Mouse (Mus musculus) liver, embryonic 15.5 days (tissue): Measurements from ENCODE around the gene Nrxn3. TPM values are rescaled to one million over a fixed set of nuclear protein-coding genes. Genes with fewer than 3 reads are reported as not detected.

Experiments used
- ATAC-seq: fragments of 200-750 bp; cut with Nextera tagmentation; 2 replicates; pipeline ENCODE4 v1.8.0; 2017; ENCODE audit warnings: moderate number of reproducible peaks, mild to moderate bottlenecking, moderate library complexity; ENCODE audit not compliant: insufficient read depth
- H3K27ac ChIP-seq: fragments of 300-500 bp; sonication (generic); replicated peaks from 2 replicates; pipeline ENCODE4 v1.5.1; 2015; ENCODE audit warnings: mild to moderate bottlenecking, inconsistent platforms
- H3K27me3 ChIP-seq: fragments of 300-500 bp; sonication (generic); 2 replicates; pipeline ENCODE4 v1.6.1; 2015; ENCODE audit warnings: mild to moderate bottlenecking, inconsistent platforms
- H3K36me3 ChIP-seq: fragments of 300-500 bp; sonication (generic); replicated peaks from 2 replicates; pipeline ENCODE4 v1.6.1; 2015; ENCODE audit warnings: moderate library complexity, mild to moderate bottlenecking, inconsistent platforms
- H3K4me1 ChIP-seq: fragments of 300-500 bp; sonication (generic); replicated peaks from 2 replicates; pipeline ENCODE4 v1.6.1; 2015; ENCODE audit warnings: inconsistent platforms
- H3K4me2 ChIP-seq: fragments of 300-500 bp; sonication (generic); 2 replicates; pipeline ENCODE4 v1.6.1; 2015; ENCODE audit warnings: moderate library complexity, mild to moderate bottlenecking, inconsistent platforms
- H3K4me3 ChIP-seq: fragments of 300-500 bp; sonication (generic); replicated peaks from 2 replicates; pipeline ENCODE4 v1.5.1; 2015; ENCODE audit warnings: mild to moderate bottlenecking, inconsistent platforms
- H3K9ac ChIP-seq: fragments of 300-500 bp; sonication (generic); 2 replicates; pipeline ENCODE4 v1.6.1; 2015; ENCODE audit warnings: moderate library complexity, mild to moderate bottlenecking, inconsistent platforms
- H3K9me3 ChIP-seq: fragments of 300-500 bp; sonication (generic); replicated peaks from 2 replicates; pipeline ENCODE4 v1.6.1; 2016; ENCODE audit warnings: inconsistent platforms
- WGBS: fragments of 180-500 bp; shearing (Covaris S2); methylation state at CpG from one replicate; pipeline ENCODE4 v1.1.7; 2015; ENCODE audit warnings: mixed read lengths; ENCODE audit not compliant: insufficient replicate concordance; 5-methylcytosine and 5-hydroxymethylcytosine counted together
- polyA plus RNA-seq: library from polyadenylated mRNA; unstranded; fragments of >200 nt; fragmentation: Nextera tagmentation; extraction: Ambion mirVana; gene quantifications from 2 replicates; pipeline ENCODE4 v1.2.1, GENCODE M21; 2015

Gene Nrxn3
- 0.33 and 0.38 TPM in 2 replicates for polyA plus RNA-seq

- no peaks in the 10 kb centered on the region for H3K9me3 ChIP-seq
- H3K27ac ChIP-seq: no peak within 1 kb of the TSS
- H3K36me3 ChIP-seq: no peaks in the 10 kb centered on the region
- H3K9ac ChIP-seq: no peak within 1 kb of the TSS
- H3K4me3 ChIP-seq: no peak within 1 kb of the TSS
- H3K4me2 ChIP-seq: no peak within 1 kb of the TSS
- ATAC-seq: no peak
- no peaks in the 10 kb centered on the region for H3K4me1 ChIP-seq
- no peaks in the 10 kb centered on the region for H3K27me3 ChIP-seq
- WGBS: 4% methylated on average over 9 of the region's 9 CpGs
Measured at GRCm38 (mm10) chr12:88722691-88723070, at the start of gene Nrxn3. Gene Nrxn3, plus strand, starts transcription at chr12:88722876.

GRCm38 (mm10) chr12:88704159-88704846 is 18.4 kb upstream of the Nrxn3 start:
- no peaks in the 10 kb centered on the region for H3K27me3 ChIP-seq
- H3K4me1 ChIP-seq: no peaks in the 10 kb centered on the region
- H3K4me3 ChIP-seq: no peak overlapping the region
- no peaks in the 10 kb centered on the region for H3K36me3 ChIP-seq
- no peak overlapping the region for H3K4me2 ChIP-seq
- ATAC-seq: no peak
- H3K9ac ChIP-seq: no peak overlapping the region
- 61% methylated on average over 10 of the region's 10 CpGs for WGBS
- H3K27ac ChIP-seq: no peak overlapping the region
- H3K9me3 ChIP-seq: no peaks in the 10 kb centered on the region

- Histone ChIP-seq H3K27me3 (no peaks in the 10 kb centered on the region), H3K4me1 (no peaks in the 10 kb centered on the region), H3K4me2 (no peak overlapping the region), H3K27ac (no peak overlapping the region), H3K9ac (no peak overlapping the region), H3K36me3 (no peaks in the 10 kb centered on the region), H3K9me3 (no peaks in the 10 kb centered on the region), H3K4me3 (no peak overlapping the region)
- 47% methylated on average over 3 of the region's 3 CpGs for WGBS
- ATAC-seq: no peak
Measured at GRCm38 (mm10) chr12:88705959-88706358, 16.7 kb upstream of the Nrxn3 start.

GRCm38 (mm10) chr12:88707786-88708185 is 14.9 kb upstream of the Nrxn3 start:
- no peaks in the 10 kb centered on the region for H3K4me1 ChIP-seq

GRCm38 (mm10) chr12:88709223-88709622 is 13.5 kb upstream of the Nrxn3 start:
- no peaks in the 10 kb centered on the region for H3K36me3 ChIP-seq
- no peak overlapping the region for H3K9ac ChIP-seq
- H3K4me1 ChIP-seq: no peaks in the 10 kb centered on the region
- H3K4me3 ChIP-seq: no peak overlapping the region
- H3K9me3 ChIP-seq: no peaks in the 10 kb centered on the region
- no peaks in the 10 kb centered on the region for H3K27me3 ChIP-seq
- no peak overlapping the region for H3K4me2 ChIP-seq
- no peak for ATAC-seq
- WGBS: 8% methylated on average over 11 of the region's 11 CpGs
- no peak overlapping the region for H3K27ac ChIP-seq

More at GRCm38 (mm10) chr12:88707786-88708185, 14.9 kb upstream of the Nrxn3 start:
- Histone ChIP-seq H3K36me3 (no peaks in the 10 kb centered on the region), H3K27me3 (no peaks in the 10 kb centered on the region), H3K9ac (no peak overlapping the region), H3K4me2 (no peak overlapping the region), H3K27ac (no peak overlapping the region), H3K9me3 (no peaks in the 10 kb centered on the region), H3K4me3 (no peak overlapping the region)
- WGBS: 56% methylated on average over 3 of the region's 3 CpGs
- ATAC-seq: no peak

- 34% methylated on average over 4 of the region's 4 CpGs for WGBS
- no peak overlapping the region for H3K4me3 ChIP-seq
- H3K27ac ChIP-seq: no peak overlapping the region
- H3K9me3 ChIP-seq: no peaks in the 10 kb centered on the region
- H3K36me3 ChIP-seq: no peaks in the 10 kb centered on the region
- no peak for ATAC-seq
- H3K9ac ChIP-seq: no peak overlapping the region
- no peaks in the 10 kb centered on the region for H3K4me1 ChIP-seq
- H3K27me3 ChIP-seq: no peaks in the 10 kb centered on the region
- H3K4me2 ChIP-seq: no peak overlapping the region
Measured at GRCm38 (mm10) chr12:88713456-88713855, 9.2 kb upstream of the Nrxn3 start.

GRCm38 (mm10) chr12:88722031-88722690 is 515 bp upstream of the Nrxn3 start:
- H3K27ac ChIP-seq: no peak overlapping the region
- no peak overlapping the region for H3K9ac ChIP-seq
- WGBS: 11% methylated on average over 3 of the region's 3 CpGs
- H3K9me3 ChIP-seq: no peaks in the 10 kb centered on the region
- ATAC-seq: no peak
- H3K36me3 ChIP-seq: no peaks in the 10 kb centered on the region
- no peak overlapping the region for H3K4me3 ChIP-seq
- H3K4me1 ChIP-seq: no peaks in the 10 kb centered on the region
- H3K4me2 ChIP-seq: no peak overlapping the region
- H3K27me3 ChIP-seq: no peaks in the 10 kb centered on the region

- Histone ChIP-seq H3K27me3 (no peaks in the 10 kb centered on the region), H3K4me1 (no peaks in the 10 kb centered on the region), H3K27ac (no peak overlapping the region), H3K4me2 (no peak overlapping the region), H3K9ac (no peak overlapping the region), H3K4me3 (no peak overlapping the region), H3K36me3 (no peaks in the 10 kb centered on the region), H3K9me3 (no peaks in the 10 kb centered on the region)
- 78% methylated on average over 13 of the region's 13 CpGs for WGBS
- no peak for ATAC-seq
Measured at GRCm38 (mm10) chr12:88726316-88726715, 3.6 kb downstream of the Nrxn3 start.

GRCm38 (mm10) chr12:88726755-88727154 is 4.1 kb downstream of the Nrxn3 start:
- 72% methylated on average over 6 of the region's 6 CpGs for whole genome bisulfite sequencing
- H3K27me3 ChIP-seq: no peaks in the 10 kb centered on the region
- no peaks in the 10 kb centered on the region for H3K4me1 ChIP-seq
- no peak overlapping the region for H3K9ac ChIP-seq
- H3K4me3 ChIP-seq: no peak overlapping the region
- H3K4me2 ChIP-seq: no peak overlapping the region
- no peak for ATAC-seq
- no peaks in the 10 kb centered on the region for H3K9me3 ChIP-seq
- H3K27ac ChIP-seq: no peak overlapping the region
- H3K36me3 ChIP-seq: no peaks in the 10 kb centered on the region

GRCm38 (mm10) chr12:88730720-88731119 is 8.0 kb downstream of the Nrxn3 start:
- Histone ChIP-seq H3K9ac (no peak overlapping the region), H3K9me3 (no peaks in the 10 kb centered on the region), H3K4me2 (no peak overlapping the region), H3K27ac (no peak overlapping the region), H3K36me3 (no peaks in the 10 kb centered on the region), H3K27me3 (no peaks in the 10 kb centered on the region), H3K4me1 (no peaks in the 10 kb centered on the region), H3K4me3 (no peak overlapping the region)
- WGBS: 31% methylated on average over 2 of the region's 2 CpGs
- ATAC-seq: no peak

GRCm38 (mm10) chr12:88735045-88735444 is 12.4 kb downstream of the Nrxn3 start:
- Histone ChIP-seq H3K27ac (no peak overlapping the region), H3K4me2 (no peak overlapping the region), H3K9me3 (no peaks in the 10 kb centered on the region), H3K27me3 (no peaks in the 10 kb centered on the region), H3K9ac (no peak overlapping the region), H3K4me1 (no peaks in the 10 kb centered on the region), H3K36me3 (no peaks in the 10 kb centered on the region), H3K4me3 (no peak overlapping the region)
- ATAC-seq: no peak
- 45% methylated on average over 1 of the region's 1 CpGs for WGBS
